Mouse (Mus musculus): ENCODE results near the gene Nop14. TPM values are rescaled to one million over a fixed set of nuclear protein-coding genes. Genes with fewer than 3 reads are reported as not detected.
"Not testable (repeated sequence)": the region's sequence is repeated elsewhere in the genome, so short reads cannot be mapped to it uniquely, and the experiment has no call there.

Nop14 gene
- polyA plus RNA-seq, 1 experiment from 2014 or later, result 26.7 TPM

GRCm38 (mm10) chr5:34604576-34604975, 55.4 kb downstream of the Nop14 start:
- Histone ChIP-seq H3K36me3 (replicated peaks) (peaks cover 53% of the 10 kb centered on the region), H3K4me2 (no peak overlapping the region), H3K9ac (no peak overlapping the region), H3K4me1 (no peaks in the 10 kb centered on the region), H3K27ac (no peak overlapping the region), H3K27me3 (no peaks in the 10 kb centered on the region), H3K9me3 (no peaks in the 10 kb centered on the region), H3K4me3 (replicated peaks) (no peak overlapping the region)
- WGBS, result 92% methylated on average over 5 of the region's 5 CpGs
- ATAC-seq (ENCODE audit: low FRiP score), result no peak

DNA sequence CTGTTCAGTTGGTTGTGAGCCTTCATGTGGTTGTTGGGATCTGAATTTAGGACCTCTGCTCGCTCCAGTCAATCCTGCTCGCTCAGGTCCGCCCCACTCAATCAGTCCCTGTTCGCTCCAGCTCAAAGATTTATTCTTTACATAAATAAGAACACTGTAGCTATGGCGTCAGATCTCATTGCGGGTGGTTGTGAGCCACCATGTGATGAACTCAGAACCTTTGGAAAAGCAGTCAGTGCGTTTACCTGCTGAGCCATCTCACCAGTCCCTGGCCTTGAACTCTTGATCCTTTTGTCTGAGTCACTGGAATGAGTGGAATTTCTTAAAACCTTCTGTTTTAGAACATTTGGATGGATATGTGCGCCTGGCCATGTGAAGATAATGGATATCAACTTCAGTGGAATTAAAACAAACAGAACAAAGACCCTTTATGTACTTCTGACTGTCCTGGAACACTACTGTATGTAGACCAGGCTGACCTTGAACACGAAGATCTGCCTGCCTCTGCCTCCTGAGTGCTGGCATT, 66.7 kb downstream of the Nop14 start:
- Histone ChIP-seq H3K27me3 (no peaks in the 10 kb centered on the region), H3K27ac (no peak overlapping the region), H3K4me3 (replicated peaks) (no peak overlapping the region), H3K9ac (no peak overlapping the region), H3K4me2 (no peak overlapping the region), H3K9me3 (no peaks in the 10 kb centered on the region), H3K36me3 (replicated peaks) (peaks cover 11% of the 10 kb centered on the region), H3K4me1 (peaks cover 21% of the 10 kb centered on the region)
- ATAC-seq (ENCODE audit: low FRiP score), result no peak
- 92% methylated on average over 9 of the region's 9 CpGs for whole genome bisulfite sequencing

DNA sequence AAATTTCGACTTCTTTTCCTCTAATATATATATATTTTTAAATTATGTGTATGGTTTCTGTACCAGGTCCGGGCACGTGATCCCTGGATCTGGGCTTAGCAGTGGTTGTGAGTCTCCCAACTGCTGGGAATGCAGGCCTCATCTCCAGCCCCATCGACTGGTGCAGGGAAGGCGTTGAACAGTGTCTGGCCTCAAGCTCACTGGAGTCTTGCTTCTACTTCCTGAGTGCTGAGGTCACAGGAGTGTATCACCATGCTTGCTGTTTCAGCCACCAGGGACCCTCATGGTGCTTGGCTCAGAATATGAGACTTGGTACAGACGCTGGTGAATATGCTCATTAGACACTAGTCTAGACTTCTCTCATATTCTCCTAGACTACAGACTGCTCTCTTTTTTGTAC, 67.3 kb downstream of the Nop14 start:
- Histone ChIP-seq H3K9me3 (no peaks in the 10 kb centered on the region), H3K36me3 (replicated peaks) (peaks cover 5% of the 10 kb centered on the region; the same call in 1 of the 2 replicates), H3K4me1 (peaks cover 21% of the 10 kb centered on the region), H3K9ac (no peak overlapping the region), H3K27me3 (no peaks in the 10 kb centered on the region), H3K4me3 (replicated peaks) (no peak overlapping the region), H3K4me2 (no peak overlapping the region), H3K27ac (peak overlapping the region; percentile 59)
- ATAC-seq (ENCODE audit: low FRiP score), result no peak
- WGBS, result 90% methylated on average over 6 of the region's 6 CpGs

GRCm38 (mm10) chr5:34592224-34592623, 67.7 kb downstream of the Nop14 start:
- not testable (repeated sequence) for H3K27me3 ChIP-seq; H3K4me3 ChIP-seq (replicated peaks); H3K4me2 ChIP-seq; H3K9ac ChIP-seq; H3K9me3 ChIP-seq; ATAC-seq (ENCODE audit: low FRiP score); H3K36me3 ChIP-seq (replicated peaks)
- Histone ChIP-seq H3K27ac (peak overlapping the region; percentile 59), H3K4me1 (peaks cover 24% of the 10 kb centered on the region)
- WGBS, result 55% methylated on average over 5 of the region's 5 CpGs

DNA sequence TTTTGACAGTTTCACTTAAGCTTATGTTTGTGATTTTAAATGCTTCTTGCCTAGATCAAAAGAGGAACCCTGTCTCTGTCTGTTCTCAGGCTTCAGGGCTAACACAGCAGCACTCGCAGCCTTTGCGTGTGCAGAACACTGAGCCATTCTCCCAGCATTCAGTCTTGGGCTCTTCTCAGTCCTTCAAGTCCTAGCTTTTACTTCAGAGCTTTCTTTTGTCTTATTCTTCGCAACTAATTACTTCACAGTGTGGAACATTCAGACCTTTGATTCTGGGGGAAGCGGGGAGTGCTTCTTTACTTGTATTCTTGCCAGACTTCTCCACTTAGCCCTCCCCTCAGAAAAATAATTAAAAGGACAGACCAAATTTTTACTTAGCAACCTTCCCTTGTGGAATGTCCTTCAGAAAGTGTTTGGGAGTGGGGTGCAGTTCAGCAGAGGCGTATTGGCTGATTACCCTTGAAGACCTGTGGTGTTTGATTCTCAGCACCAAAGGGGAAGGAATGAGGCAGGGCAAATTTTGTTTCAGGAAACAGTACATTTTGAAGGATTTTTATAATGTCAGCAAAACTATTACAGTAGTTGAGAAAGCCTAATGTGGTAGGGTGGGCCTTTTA, 68.5 kb downstream of the Nop14 start:
- H3K9ac ChIP-seq, result no peak overlapping the region
- no peaks in the 10 kb centered on the region for H3K27me3 ChIP-seq
- peaks cover 3% of the 10 kb centered on the region; the same call in 1 of the 2 replicates for H3K36me3 ChIP-seq (replicated peaks)
- H3K9me3 ChIP-seq, result no peaks in the 10 kb centered on the region
- peaks cover 29% of the 10 kb centered on the region for H3K4me1 ChIP-seq
- no peak overlapping the region for H3K4me3 ChIP-seq (replicated peaks)
- no peak overlapping the region for H3K4me2 ChIP-seq
- ATAC-seq (ENCODE audit: low FRiP score), result peak; percentile 77; the same call in 1 of the 2 replicates
- WGBS, result 7% methylated on average over 5 of the region's 5 CpGs
- peak overlapping the region; percentile 59 for H3K27ac ChIP-seq

- peaks cover 29% of the 10 kb centered on the region for H3K4me1 ChIP-seq
- H3K36me3 ChIP-seq (replicated peaks), result peaks cover 3% of the 10 kb centered on the region; the same call in 1 of the 2 replicates
- no peak overlapping the region for H3K4me3 ChIP-seq (replicated peaks)
- no peaks in the 10 kb centered on the region for H3K27me3 ChIP-seq
- H3K4me2 ChIP-seq, result 0 out of 2 replicates have a peak overlapping the region, but pooled peaks have one; percentile 2
- WGBS, result 22% methylated on average over 4 of the region's 4 CpGs
- H3K27ac ChIP-seq, result peak overlapping the region; percentile 75; the same call in 1 of the 2 replicates
- ATAC-seq (ENCODE audit: low FRiP score), result peak; percentile 46; the same call in 1 of the 2 replicates
- H3K9me3 ChIP-seq, result no peaks in the 10 kb centered on the region
- no peak overlapping the region for H3K9ac ChIP-seq
Measured at GRCm38 (mm10) chr5:34590702-34591101, 69.2 kb downstream of the Nop14 start.

- Histone ChIP-seq H3K9ac (no peak overlapping the region), H3K4me3 (replicated peaks) (no peak overlapping the region), H3K27ac (peak overlapping the region; percentile 75), H3K9me3 (no peaks in the 10 kb centered on the region), H3K4me1 (peaks cover 29% of the 10 kb centered on the region), H3K36me3 (replicated peaks) (peaks cover 3% of the 10 kb centered on the region; the same call in 1 of the 2 replicates), H3K4me2 (no peak overlapping the region), H3K27me3 (no peaks in the 10 kb centered on the region)
- WGBS, result 8% methylated on average over 5 of the region's 5 CpGs
- no peak for ATAC-seq (ENCODE audit: low FRiP score)
Measured at GRCm38 (mm10) chr5:34590059-34590458, 69.9 kb downstream of the Nop14 start.

Other genes with a start within 250 kb of the Nop14 start
- gene Tnip2, start 146.2 kb downstream of the Nop14 start, polyA plus RNA-seq (2016; fragmentation: Nextera tagmentation; extraction: Ambion mirVana), result 6.7 and 9.2 TPM in 2 replicates
- gene Sh3bp2, start 134.3 kb downstream of the Nop14 start, polyA plus RNA-seq (2016; fragmentation: Nextera tagmentation; extraction: Ambion mirVana), result 18.5 and 20.1 TPM in 2 replicates
- 197 and 211 TPM in 2 replicates for gene Add1, start 86.5 kb downstream of the Nop14 start, polyA plus RNA-seq (2016; fragmentation: Nextera tagmentation; extraction: Ambion mirVana)
- 78.7 and 102 TPM in 2 replicates for gene Mfsd10, start 22.9 kb downstream of the Nop14 start, polyA plus RNA-seq (2016; fragmentation: Nextera tagmentation; extraction: Ambion mirVana)
- 1.1 and 1.7 TPM in 2 replicates for gene Grk4, start 231 bp upstream of the Nop14 start, polyA plus RNA-seq (2016; fragmentation: Nextera tagmentation; extraction: Ambion mirVana)
- gene Htt, start 101.6 kb upstream of the Nop14 start, polyA plus RNA-seq (2016; fragmentation: Nextera tagmentation; extraction: Ambion mirVana), result 19.8 and 22.0 TPM in 2 replicates
- 3.0 and 3.4 TPM in 2 replicates for gene Msantd1, start 247.9 kb upstream of the Nop14 start, polyA plus RNA-seq (2016; fragmentation: Nextera tagmentation; extraction: Ambion mirVana)